Mouse (Mus musculus): ENCODE data around the gene Pde4c. TPM values are rescaled to one million over a fixed set of nuclear protein-coding genes. Genes with fewer than 3 reads are reported as not detected.

The Pde4c gene
- total RNA-seq, 1 experiment from 2014 or later, result 2.4 TPM

DNA sequence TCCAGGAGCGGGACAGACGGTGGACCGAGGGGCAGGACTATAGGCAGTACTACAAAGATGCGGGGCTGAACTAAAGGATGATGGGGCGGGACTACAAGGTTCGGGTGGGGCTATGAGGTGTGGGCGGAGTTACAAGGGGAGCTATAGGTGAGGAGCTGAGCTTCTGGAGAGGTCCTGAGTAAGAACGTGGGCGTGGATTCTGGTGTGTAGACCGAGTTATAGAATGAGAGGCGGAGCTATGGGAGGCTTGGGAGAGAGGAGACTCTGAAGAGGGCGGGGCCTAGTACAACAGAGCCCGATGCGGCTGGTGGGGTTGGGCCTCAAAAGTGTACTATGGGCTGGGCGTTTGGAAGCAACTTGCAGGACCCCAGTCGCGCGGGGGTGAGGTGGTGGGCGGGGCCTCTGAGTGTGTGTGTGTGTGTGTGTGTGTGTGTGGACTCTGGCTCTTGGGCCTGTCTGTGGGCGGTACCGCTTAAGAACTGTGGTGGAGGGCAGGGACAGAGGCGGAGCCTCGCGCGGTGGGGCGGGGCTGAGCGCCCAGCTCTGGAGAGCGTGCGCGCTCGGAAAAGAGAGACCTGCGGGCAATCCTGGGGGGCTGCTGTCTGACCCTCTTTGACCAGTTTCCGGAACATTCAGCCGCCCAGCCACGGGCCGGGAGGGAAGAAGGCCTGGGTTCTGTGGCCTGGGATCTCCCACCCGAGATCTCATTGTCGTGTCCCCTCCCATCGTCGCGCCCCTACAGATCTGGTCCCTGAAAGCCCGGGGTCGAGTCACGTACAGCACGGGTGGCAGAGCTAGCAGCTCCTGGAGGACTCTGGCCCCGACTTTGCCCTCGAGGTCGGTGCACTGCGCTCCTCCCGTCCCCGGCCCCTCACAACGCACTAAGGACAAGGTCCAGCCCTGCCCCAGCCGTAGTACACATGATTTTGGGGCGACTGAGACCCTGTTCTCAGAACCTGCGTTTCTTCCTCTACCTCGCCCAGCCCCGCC is 73.9 kb downstream of the Pde4c start:
- ATAC-seq (ENCODE audit: extremely low read depth, insufficient number of reproducible peaks, low FRiP score, poor library complexity, severe bottlenecking), result peak; percentile 42

- ATAC-seq (ENCODE audit: extremely low read depth, insufficient number of reproducible peaks, low FRiP score, poor library complexity, severe bottlenecking), result no peak
Measured at GRCm38 (mm10) chr8:70798281-70798680, 74.8 kb downstream of the Pde4c start.

GRCm38 (mm10) chr8:70800648-70801047 is 77.1 kb downstream of the Pde4c start:
- no peak for ATAC-seq (ENCODE audit: extremely low read depth, insufficient number of reproducible peaks, low FRiP score, poor library complexity, severe bottlenecking)

Other genes with a start within 250 kb of the Pde4c start
- 5.0 and 5.8 TPM in 2 replicates for gene Klhl26, start 246.8 kb upstream of the Pde4c start, total RNA-seq (2017)
- not detected in 2 replicates for gene Tmem59l, start 236.4 kb upstream of the Pde4c start, total RNA-seq (2017)
- not detected in 2 replicates for gene Crlf1, start 230.6 kb upstream of the Pde4c start, total RNA-seq (2017)
- gene Rex1bd, start 217.0 kb upstream of the Pde4c start, total RNA-seq (2017), result 12.4 and 29.8 TPM in 2 replicates
- 720 and 1,162 TPM in 2 replicates for gene Uba52, start 212.9 kb upstream of the Pde4c start, total RNA-seq (2017)
- 185 and 192 TPM in 2 replicates for gene Fkbp8, start 196.0 kb upstream of the Pde4c start, total RNA-seq (2017)
- gene Kxd1, start 195.8 kb upstream of the Pde4c start, total RNA-seq (2017), result 47.4 and 51.6 TPM in 2 replicates
- gene Ell, start 184.3 kb upstream of the Pde4c start, total RNA-seq (2017), result 38.8 and 40.6 TPM in 2 replicates
- gene Isyna1, start 129.3 kb upstream of the Pde4c start, total RNA-seq (2017), result 51.3 and 51.4 TPM in 2 replicates
- gene Ssbp4, start 114.8 kb upstream of the Pde4c start, total RNA-seq (2017), result 31.3 and 45.8 TPM in 2 replicates
- gene Lrrc25, start 107.6 kb upstream of the Pde4c start, total RNA-seq (2017), result 54.1 and 63.7 TPM in 2 replicates
- gene Gdf15, start 91.3 kb upstream of the Pde4c start, total RNA-seq (2017), result not detected in 2 replicates
- 4.4 and 7.7 TPM in 2 replicates for gene Pgpep1, start 63.3 kb upstream of the Pde4c start, total RNA-seq (2017)
- gene Lsm4, start 50.5 kb upstream of the Pde4c start, total RNA-seq (2017), result 103 and 134 TPM in 2 replicates
- 316 and 319 TPM in 2 replicates for gene Jund, start 24.8 kb upstream of the Pde4c start, total RNA-seq (2017)
- gene Iqcn, start 20.3 kb upstream of the Pde4c start, total RNA-seq (2017), result 2.4 and 2.8 TPM in 2 replicates
- gene Gm3336, start 5.2 kb upstream of the Pde4c start, total RNA-seq (2017), result not detected in 2 replicates
- gene Rab3a, start 31.0 kb downstream of the Pde4c start, total RNA-seq (2017), result 5.2 and 5.5 TPM in 2 replicates
- 4.5 and 4.8 TPM in 2 replicates for gene Mpv17l2, start 37.2 kb downstream of the Pde4c start, total RNA-seq (2017)
- gene Pik3r2, start 53.0 kb downstream of the Pde4c start, total RNA-seq (2017), result 19.9 and 20.3 TPM in 2 replicates
- 30.7 and 40.2 TPM in 2 replicates for gene Mast3, start 81.3 kb downstream of the Pde4c start, total RNA-seq (2017)
- 0.98 and 3.1 TPM in 2 replicates for gene Il12rb1, start 84.7 kb downstream of the Pde4c start, total RNA-seq (2017)
- 20.7 and 24.9 TPM in 2 replicates for gene Arrdc2, start 116.0 kb downstream of the Pde4c start, total RNA-seq (2017)
- gene Kcnn1, start 139.5 kb downstream of the Pde4c start, total RNA-seq (2017), result not detected in 2 replicates
- gene Ccdc124, start 150.2 kb downstream of the Pde4c start, total RNA-seq (2017), result 20.0 and 26.8 TPM in 2 replicates
- gene Slc5a5, start 169.0 kb downstream of the Pde4c start, total RNA-seq (2017), result not detected in 2 replicates
- 1,826 and 2,087 TPM in 2 replicates for gene Rpl18a, start 173.7 kb downstream of the Pde4c start, total RNA-seq (2017)
- gene Map1s, start 182.2 kb downstream of the Pde4c start, total RNA-seq (2017), result 11.9 and 13.5 TPM in 2 replicates

All from neutrophil, adult 5-6 weeks (primary cell).